Mouse (Mus musculus): ENCODE results near the gene Gm9837.

Gm9837 gene

DNA sequence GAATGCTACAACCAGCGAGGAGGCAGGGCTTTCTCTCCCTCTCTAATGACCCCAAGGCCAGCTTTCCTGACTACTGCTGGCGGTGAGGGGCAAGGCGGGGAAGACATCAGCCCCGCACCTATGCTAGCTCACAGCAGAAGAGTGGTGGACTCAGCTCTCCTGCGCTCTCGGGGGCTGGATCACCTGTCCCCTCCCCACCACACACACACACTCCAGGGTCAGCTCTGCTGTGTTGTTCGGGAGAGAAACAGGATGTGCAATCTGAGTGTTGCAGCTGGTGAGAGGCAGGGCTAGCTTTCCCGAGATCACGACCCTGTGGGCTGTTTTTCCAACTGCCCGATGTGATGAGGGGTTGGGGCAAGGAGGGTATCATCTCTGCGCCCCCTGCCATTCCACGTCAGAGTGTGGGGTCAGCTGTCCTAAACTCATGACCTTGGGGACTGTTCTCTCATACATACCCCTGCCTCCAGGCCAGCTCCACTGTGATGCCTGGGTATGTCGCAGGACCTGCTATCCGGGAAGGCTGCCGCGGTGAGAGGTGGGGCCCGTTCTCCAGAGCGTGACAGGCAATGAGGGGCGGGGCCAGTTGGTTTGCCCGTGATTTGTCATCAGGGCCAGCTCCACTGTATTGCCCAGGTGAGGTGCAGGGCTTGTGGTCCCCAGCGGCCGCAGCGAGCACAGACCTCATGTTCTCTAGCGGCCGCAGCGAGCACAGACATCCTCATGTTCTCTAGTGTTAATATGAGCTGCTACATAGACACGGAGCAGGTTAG is 16.7 kb upstream of the Gm9837 start:
- no peak for DNase-seq (ENCODE audit: extremely low spot score, low read depth, low spot score)

DNA sequence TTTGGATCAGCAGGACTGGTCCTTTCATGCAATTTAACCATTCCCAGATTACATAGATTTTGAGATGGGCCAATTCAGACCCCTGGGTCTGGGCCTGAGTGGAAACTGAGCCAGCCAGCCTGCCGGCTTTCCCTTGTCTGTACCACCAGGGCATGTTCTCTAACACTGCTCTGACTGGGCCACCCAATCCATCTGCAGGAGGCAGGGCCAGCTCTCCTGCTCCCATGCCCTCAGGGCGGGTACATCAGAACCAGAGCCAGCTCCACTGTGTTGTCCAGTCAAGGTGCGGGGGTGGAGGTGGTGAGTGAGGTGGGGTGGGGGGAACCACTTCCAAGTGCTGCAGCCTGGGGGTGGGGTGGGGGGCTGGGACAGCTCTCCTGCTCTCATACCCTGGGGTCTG is 16.1 kb upstream of the Gm9837 start:
- DNase-seq (ENCODE audit: extremely low spot score, low read depth, low spot score), result no peak

DNA sequence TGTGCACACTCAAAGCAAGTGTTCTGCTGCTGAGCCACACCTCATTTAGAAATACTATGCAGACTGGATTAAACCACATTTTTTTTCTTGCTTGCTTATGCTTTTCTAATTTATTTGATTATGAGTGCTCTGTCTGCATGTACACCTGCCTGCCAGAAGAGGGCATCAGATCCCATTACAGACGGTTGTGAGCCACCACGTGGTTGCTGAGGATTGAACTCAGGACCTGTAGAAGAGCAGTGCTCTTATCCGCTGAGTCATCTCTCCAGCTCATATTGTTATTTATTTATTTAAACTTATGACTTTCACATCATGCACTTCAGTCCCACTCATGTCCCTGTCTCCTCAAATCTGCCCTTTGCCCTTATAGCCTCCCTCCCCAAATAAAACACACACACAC is 15.4 kb upstream of the Gm9837 start:
- no peak for DNase-seq (ENCODE audit: extremely low spot score, low read depth, low spot score)

GRCm38 (mm10) chr11:53483159-53483891 is 13.0 kb upstream of the Gm9837 start:
- no peak for DNase-seq (ENCODE audit: extremely low spot score, low read depth, low spot score)

GRCm38 (mm10) chr11:53481088-53481730 is 10.9 kb upstream of the Gm9837 start:
- DNase-seq (ENCODE audit: extremely low spot score, low read depth, low spot score), result no peak

DNA sequence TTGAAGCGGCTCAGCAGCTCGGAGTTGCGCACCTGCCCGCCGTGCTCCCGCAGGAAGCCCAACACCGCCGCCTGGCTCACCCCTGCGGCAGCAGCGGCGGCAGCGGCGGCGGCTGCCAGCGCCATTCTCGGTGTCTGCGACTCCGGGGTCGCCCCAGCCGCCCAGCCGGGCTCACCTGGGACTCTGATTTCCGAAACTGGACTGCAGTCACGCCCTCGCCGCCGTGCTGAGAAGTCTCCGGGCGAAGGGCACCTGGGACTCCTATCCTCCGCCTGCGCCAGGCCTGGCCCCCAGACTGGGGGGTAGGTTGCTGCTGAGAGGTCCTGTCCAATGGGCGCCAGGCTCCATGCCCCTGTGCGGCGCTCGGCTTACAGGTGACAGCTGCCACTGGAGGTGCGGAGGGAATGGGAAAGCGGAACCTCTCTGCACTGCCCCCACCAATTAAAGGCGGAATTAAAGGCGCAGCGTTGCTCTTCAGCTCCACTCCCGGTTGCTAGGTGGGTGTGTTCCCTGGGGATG is 9.6 kb upstream of the Gm9837 start, which contains the start of the genes Gm9945 and Sowaha:
Gm9945 (plus strand) TSS at position 384 of the 519 bp plus-strand sequence.
Sowaha (minus strand) TSS at position 492 of the 519 bp plus-strand sequence.
- no peak for DNase-seq (ENCODE audit: extremely low spot score, low read depth, low spot score)

DNA sequence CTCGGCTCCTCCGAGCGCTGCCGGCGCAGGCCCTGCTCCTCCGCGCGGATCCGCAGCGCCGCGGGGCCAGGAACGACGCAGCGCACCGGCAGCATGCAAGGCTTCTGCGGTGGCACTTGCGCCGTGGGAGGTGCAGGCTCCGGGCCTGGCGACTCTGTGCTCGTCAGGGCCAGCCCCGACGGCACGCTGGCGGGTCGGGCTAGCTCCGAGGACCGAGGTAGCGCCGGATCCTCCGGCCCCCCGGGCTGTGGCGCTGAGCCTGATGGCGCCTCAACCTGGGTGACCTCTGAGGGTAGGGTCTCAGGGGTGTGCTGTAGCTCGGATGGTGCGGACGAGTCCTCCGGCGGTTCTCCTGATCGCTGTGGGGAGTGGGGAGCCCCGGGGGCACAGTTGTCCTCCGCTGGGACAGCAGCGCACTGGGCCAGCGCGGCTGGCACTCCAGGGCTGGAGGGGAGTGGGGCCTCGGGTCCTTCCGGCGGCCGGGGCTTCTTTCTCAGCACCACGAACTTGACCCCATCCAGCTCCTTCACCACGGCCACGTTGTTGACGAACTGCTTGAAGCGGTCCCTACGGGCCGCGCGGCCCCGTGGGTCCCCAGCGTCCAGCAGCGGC is 9.0 kb upstream of the Gm9837 start:
- DNase-seq (ENCODE audit: extremely low spot score, low read depth, low spot score), result no peak

DNA sequence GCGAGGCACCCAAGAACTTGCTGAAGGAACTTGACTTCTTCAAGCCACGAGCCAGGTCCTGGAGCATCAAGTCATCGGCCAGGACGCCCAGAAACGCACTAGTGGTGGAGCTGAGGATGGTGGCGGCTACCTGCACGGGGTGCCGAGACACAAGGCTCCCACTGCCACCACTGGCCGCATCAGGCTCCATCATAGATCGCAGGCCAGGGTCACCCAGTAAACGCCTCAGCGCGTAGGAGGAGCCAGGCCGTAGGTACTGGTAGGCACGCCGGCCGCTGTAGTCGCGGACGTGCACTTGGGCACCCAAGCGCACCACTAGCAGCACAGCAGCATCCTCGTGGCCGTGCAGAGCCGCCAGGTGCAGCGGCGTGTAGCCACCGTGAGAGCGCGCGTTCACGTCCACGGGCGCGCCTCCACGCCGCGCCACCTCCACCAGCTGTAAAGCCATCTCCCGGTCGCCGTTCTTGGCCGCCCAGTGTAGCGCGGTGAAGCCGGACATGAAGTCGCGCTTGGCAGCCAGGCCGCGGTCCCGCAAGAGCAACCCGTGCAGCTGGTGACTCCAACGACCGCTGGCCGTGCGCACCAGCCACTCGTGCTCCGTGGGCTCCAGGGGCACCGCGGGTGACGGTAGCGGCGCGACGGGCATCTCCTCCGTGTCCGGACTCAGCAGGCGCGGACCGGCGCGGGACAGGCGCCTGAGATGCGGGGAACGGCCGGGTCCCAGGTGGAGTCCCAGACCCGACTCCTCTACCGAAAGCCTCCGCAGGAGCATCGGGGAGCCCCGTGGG is 8.3 kb upstream of the Gm9837 start:
- no peak for DNase-seq (ENCODE audit: extremely low spot score, low read depth, low spot score)

GRCm38 (mm10) chr11:53477833-53478232 is 7.6 kb upstream of the Gm9837 start:
- no peak for DNase-seq (ENCODE audit: extremely low spot score, low read depth, low spot score)

DNA sequence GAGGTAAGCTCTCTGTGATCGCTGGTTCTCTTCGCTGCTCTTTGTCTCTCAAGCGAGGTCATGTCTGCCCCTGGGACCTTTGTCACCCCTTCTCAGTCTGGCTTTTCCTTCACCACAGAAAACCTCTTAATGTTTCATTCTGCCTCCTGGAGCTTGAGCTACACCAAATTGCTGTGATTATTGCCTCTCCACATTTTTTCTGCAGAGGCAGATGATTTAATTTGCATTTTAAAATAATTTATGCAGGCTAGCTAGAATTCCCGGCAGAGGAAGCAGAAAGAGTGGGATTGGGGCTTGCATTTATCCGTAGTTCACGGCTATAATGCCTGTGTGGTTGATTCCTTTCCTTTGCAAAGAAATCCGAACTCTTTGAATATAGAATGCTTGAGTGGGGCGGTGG is 5.3 kb upstream of the Gm9837 start:
- DNase-seq (ENCODE audit: extremely low spot score, low read depth, low spot score), result no peak

GRCm38 (mm10) chr11:53472709-53473108 is 2.4 kb upstream of the Gm9837 start:
- DNase-seq (ENCODE audit: extremely low spot score, low read depth, low spot score), result no peak

DNA sequence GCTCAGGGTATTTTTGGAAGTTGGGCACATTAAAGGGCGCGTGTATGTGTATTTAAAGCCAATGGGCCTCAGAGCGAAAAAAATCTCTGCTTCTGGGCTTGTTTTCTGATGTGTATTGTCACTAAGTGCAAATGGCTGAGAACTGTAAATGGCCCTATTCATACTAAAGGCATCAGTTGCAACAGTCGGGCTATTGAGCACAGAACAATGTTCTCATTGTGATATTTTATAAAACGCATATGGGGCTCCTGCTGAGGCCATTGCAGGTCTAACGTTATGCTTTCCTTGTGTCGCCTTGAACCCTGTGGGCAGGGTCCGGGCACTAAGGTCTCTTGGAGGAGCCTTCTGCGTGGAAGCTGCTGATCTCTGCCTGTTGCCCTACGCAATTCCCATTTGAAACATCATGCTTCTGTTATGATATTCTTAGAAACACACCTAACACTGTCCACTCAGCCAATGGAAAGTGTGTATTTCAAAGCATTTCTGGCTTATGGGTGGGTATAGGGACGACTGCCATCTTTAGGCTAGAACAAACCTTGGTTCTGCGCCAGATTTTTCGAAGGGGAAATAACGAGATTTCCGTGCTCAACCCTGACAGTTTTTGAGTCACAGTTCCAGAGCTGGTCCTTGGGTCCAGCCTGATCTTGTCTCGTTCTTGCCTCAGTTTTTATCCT is 848 bp downstream of the Gm9837 start:
- no peak for DNase-seq (ENCODE audit: extremely low spot score, low read depth, low spot score)

GRCm38 (mm10) chr11:53466231-53466971 is 3.9 kb downstream of the Gm9837 start:
- no peak for DNase-seq (ENCODE audit: extremely low spot score, low read depth, low spot score)

GRCm38 (mm10) chr11:53463551-53464424 is 6.5 kb downstream of the Gm9837 start:
- DNase-seq (ENCODE audit: extremely low spot score, low read depth, low spot score), result no peak

DNA sequence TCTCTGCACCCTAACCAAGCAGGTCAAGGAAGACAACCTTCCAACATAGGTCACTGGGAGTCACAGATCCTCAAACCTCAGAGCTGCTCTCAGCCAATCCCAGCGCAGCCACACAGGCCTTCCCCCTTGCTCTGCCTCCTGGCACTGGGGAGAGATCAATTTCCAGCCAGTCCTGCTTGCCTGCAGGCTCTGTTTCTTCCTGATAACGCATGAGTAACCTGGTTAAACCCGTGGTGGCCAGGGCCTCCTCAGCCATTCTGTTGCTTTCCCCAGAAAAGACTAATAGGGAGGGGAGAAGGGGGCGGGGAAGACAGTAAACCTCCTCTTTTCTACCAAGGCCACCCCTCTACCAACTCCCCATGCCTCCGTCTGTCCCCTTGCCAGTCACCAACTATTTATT is 8.6 kb downstream of the Gm9837 start:
- no peak for DNase-seq (ENCODE audit: extremely low spot score, low read depth, low spot score)

GRCm38 (mm10) chr11:53460192-53460591 is 10.1 kb downstream of the Gm9837 start:
- DNase-seq (ENCODE audit: extremely low spot score, low read depth, low spot score), result no peak

GRCm38 (mm10) chr11:53458996-53459395 is 11.3 kb downstream of the Gm9837 start:
- no peak for DNase-seq (ENCODE audit: extremely low spot score, low read depth, low spot score)

- DNase-seq (ENCODE audit: extremely low spot score, low read depth, low spot score), result no peak
Observed at GRCm38 (mm10) chr11:53457372-53457954, 12.8 kb downstream of the Gm9837 start.
